Comparison of ENCODE assay signal across 16 mouse cellular contexts in genomic region chr9:75593481-75593880, GRCm38 (mm10). TPM values are rescaled to one million over a fixed set of nuclear protein-coding genes. Genes with fewer than 3 reads are reported as not detected.
DNase-seq lines count a peak whose midpoint lies in the region; ATAC-seq and TF ChIP-seq lines count a peak whose summit lies in the region.
"Had no signal": no experiment of that assay in that cellular context is flagged by ENCODE, and none has a peak within 500 bp of the region (broad histone marks: within the 10 kb centered on the region; RNA-seq: fewer than 3 reads in every experiment).

No protein-coding gene starts in this region.

- no peak for TF ChIP-seq CTCF in layer of hippocampus, adult 2 months (conservative IDR thresholded peaks at IDR 0.05)

- H3K4me2 ChIP-seq in hindbrain, embryonic 16.5 days (ENCODE audit: low read length): no peak overlapping the region
- H3K4me2 ChIP-seq: embryonic facial prominence, embryonic 15.5 days; heart, embryonic 12.5 days; midbrain, embryonic 12.5 days had no signal

- peak overlapping the region; percentile 62 for H3K27ac ChIP-seq in layer of hippocampus, adult 2 months
- H3K27ac ChIP-seq in hindbrain, embryonic 16.5 days (ENCODE audit: low read depth, low read length): no peak overlapping the region
- H3K27ac ChIP-seq in heart, embryonic 10.5 days: no peak overlapping the region
- H3K27ac ChIP-seq: embryonic facial prominence, embryonic 15.5 days; midbrain, embryonic 12.5 days had no signal

- H3K27me3 ChIP-seq in hindbrain, embryonic 16.5 days (replicated peaks; ENCODE audit: control insufficient read depth, insufficient read depth, low read length): no peaks in the 10 kb centered on the region
- no peaks in the 10 kb centered on the region for H3K27me3 ChIP-seq in heart, embryonic 10.5 days (ENCODE audit: insufficient read depth, poor library complexity, severe bottlenecking)
- H3K27me3 ChIP-seq: embryonic facial prominence, embryonic 15.5 days; heart, embryonic 12.5 days; midbrain, embryonic 12.5 days had no signal

- H3K9me3 ChIP-seq in hindbrain, embryonic 16.5 days (ENCODE audit: control insufficient read depth, low read length): no peaks in the 10 kb centered on the region
- no peaks in the 10 kb centered on the region for H3K9me3 ChIP-seq in heart, embryonic 10.5 days
- H3K9me3 ChIP-seq: embryonic facial prominence, embryonic 15.5 days; heart, embryonic 12.5 days; midbrain, embryonic 12.5 days had no signal

- H3K36me3 ChIP-seq in hindbrain, embryonic 16.5 days (ENCODE audit: control insufficient read depth, insufficient read depth, low read length): peaks cover 36% of the 10 kb centered on the region
- H3K36me3 ChIP-seq in heart, embryonic 10.5 days: 0 out of 2 replicates have a peak, but pooled peaks cover 2% of the 10 kb centered on the region
- H3K36me3 ChIP-seq: embryonic facial prominence, embryonic 15.5 days; heart, embryonic 12.5 days had no signal

- peak; percentile 43 to 45 for DNase-seq in layer of hippocampus, adult 2 months (ENCODE audit: low spot score in 2 of 2)
- DNase-seq in layer of hippocampus, adult 9-10 months (ENCODE audit: low spot score): no peak
- DNase-seq in MN1 (ENCODE audit: low spot score) (peak; percentile 44), R1 (ENCODE audit: low read depth, low spot score) (peak; percentile 52)
- no peak for DNase-seq in heart, embryonic 10.5 days (ENCODE audit: low spot score)
- DNase-seq: cerebellum, postnatal 10 days; liver; thymus, adult 18-20 months had no signal

- peak; percentile 49; the same call in 1 of the 2 replicates for ATAC-seq in hindbrain, embryonic 16.5 days
- no peak for ATAC-seq in monocyte, adult 5-6 weeks (replicated peaks; ENCODE audit: insufficient number of reproducible peaks, low FRiP score, low TSS enrichment, poor library complexity, severe bottlenecking)
- ATAC-seq: activated CD4-positive, CD25-positive, alpha-beta regulatory T cell, adult 4 months; inflammation-experienced regulatory T-cells, adult 6 months; lung, postnatal 0 days had no signal

- H3K9ac ChIP-seq in hindbrain, embryonic 16.5 days (ENCODE audit: low read depth, low read length): no peak overlapping the region
- H3K9ac ChIP-seq: embryonic facial prominence, embryonic 15.5 days; heart, embryonic 12.5 days; midbrain, embryonic 12.5 days had no signal

- H3K4me1 ChIP-seq in hindbrain, embryonic 16.5 days (ENCODE audit: control insufficient read depth, insufficient read depth, low read depth, low read length): no peaks in the 10 kb centered on the region
- no peaks in the 10 kb centered on the region for H3K4me1 ChIP-seq in heart, embryonic 10.5 days
- H3K4me1 ChIP-seq: embryonic facial prominence, embryonic 15.5 days; heart, embryonic 12.5 days had no signal

- 79% methylated on average over 5 of the region's 5 CpGs for WGBS in hindbrain, embryonic 16.5 days
- WGBS in heart, embryonic 10.5 days: 79% methylated on average over 5 of the region's 5 CpGs

- H3K4me3 ChIP-seq in layer of hippocampus, adult 2 months: no peak overlapping the region
- no peak overlapping the region for H3K4me3 ChIP-seq in hindbrain, embryonic 16.5 days (ENCODE audit: low read length)
- no peak overlapping the region for H3K4me3 ChIP-seq in heart, embryonic 10.5 days
- H3K4me3 ChIP-seq: embryonic facial prominence, embryonic 15.5 days; heart, embryonic 12.5 days; midbrain, embryonic 12.5 days had no signal

RNA-seq across cellular contexts. Expression of gene Tmod2, which starts 17.6 kb away (rescaled TPM):
- 100 to 1,000 TPM; 376 to 380 TPM for total RNA-seq in layer of hippocampus, adult 2 months (2021)
- 291 and 339 TPM in 2 replicates for polyA plus RNA-seq in hindbrain, embryonic 16.5 days (2015; fragmentation: Nextera tagmentation; extraction: Ambion mirVana)
- total RNA-seq in monocyte, adult 5-6 weeks (2017): under 0.01 to 0.19 TPM in 2 of 3 replicates, not detected in the other
- polyA plus RNA-seq in heart, embryonic 10.5 days (2016; fragmentation: Nextera tagmentation; extraction: Ambion mirVana): 6.0 and 8.9 TPM in 2 replicates
- polyA plus RNA-seq: activated CD4-positive, CD25-positive, alpha-beta regulatory T cell, adult 4 months had no signal

RNA-seq across cellular contexts. Expression of gene Lysmd2, which starts 32.1 kb away (rescaled TPM):
- total RNA-seq in layer of hippocampus, adult 2 months (2021): 10 to 100 TPM; 56.6 to 60.3 TPM
- polyA plus RNA-seq in hindbrain, embryonic 16.5 days (2015; fragmentation: Nextera tagmentation; extraction: Ambion mirVana): 34.9 and 36.3 TPM in 2 replicates
- total RNA-seq in monocyte, adult 5-6 weeks (2017): 1.9 to 4.1 TPM (median 3.0 TPM) in 3 replicates
- 14.3 and 14.9 TPM in 2 replicates for polyA plus RNA-seq in heart, embryonic 10.5 days (2016; fragmentation: Nextera tagmentation; extraction: Ambion mirVana)

RNA-seq across cellular contexts. Expression of gene Tmod3, which starts 34.0 kb away (rescaled TPM):
- total RNA-seq in layer of hippocampus, adult 2 months (2021): 10 to 100 TPM; 37.6 to 40.5 TPM
- 75.6 and 79.5 TPM in 2 replicates for polyA plus RNA-seq in hindbrain, embryonic 16.5 days (2015; fragmentation: Nextera tagmentation; extraction: Ambion mirVana)
- total RNA-seq in monocyte, adult 5-6 weeks (2017): 173 to 192 TPM (median 187 TPM) in 3 replicates
- 73.4 and 90.5 TPM in 2 replicates for polyA plus RNA-seq in heart, embryonic 10.5 days (2016; fragmentation: Nextera tagmentation; extraction: Ambion mirVana)

Comparison
In these comparisons a context has a peak if more than half of its experiments do, and no peak if none do; other contexts are left out.
1. DNase-seq: peak in layer of hippocampus, adult 2 months (2 of 2), MN1 (single experiment) and R1 (single experiment); none in layer of hippocampus, adult 9-10 months (single experiment) and heart, embryonic 10.5 days (single experiment).
2. RNA of gene Tmod2, which starts 17.6 kb away (total RNA-seq): 376 to 380 TPM in layer of hippocampus, adult 2 months; under 0.01 to 0.19 TPM in monocyte, adult 5-6 weeks; every median in the first group is over 100 times any median in the second.
3. RNA of gene Lysmd2, which starts 32.1 kb away (total RNA-seq): 56.6 to 60.3 TPM in layer of hippocampus, adult 2 months; 1.9 to 4.1 TPM in monocyte, adult 5-6 weeks; every median in the first group is over 10 times any median in the second.